Mouse (Mus musculus): Measurements from ENCODE around the gene Nbea.

Nbea gene

DNA sequence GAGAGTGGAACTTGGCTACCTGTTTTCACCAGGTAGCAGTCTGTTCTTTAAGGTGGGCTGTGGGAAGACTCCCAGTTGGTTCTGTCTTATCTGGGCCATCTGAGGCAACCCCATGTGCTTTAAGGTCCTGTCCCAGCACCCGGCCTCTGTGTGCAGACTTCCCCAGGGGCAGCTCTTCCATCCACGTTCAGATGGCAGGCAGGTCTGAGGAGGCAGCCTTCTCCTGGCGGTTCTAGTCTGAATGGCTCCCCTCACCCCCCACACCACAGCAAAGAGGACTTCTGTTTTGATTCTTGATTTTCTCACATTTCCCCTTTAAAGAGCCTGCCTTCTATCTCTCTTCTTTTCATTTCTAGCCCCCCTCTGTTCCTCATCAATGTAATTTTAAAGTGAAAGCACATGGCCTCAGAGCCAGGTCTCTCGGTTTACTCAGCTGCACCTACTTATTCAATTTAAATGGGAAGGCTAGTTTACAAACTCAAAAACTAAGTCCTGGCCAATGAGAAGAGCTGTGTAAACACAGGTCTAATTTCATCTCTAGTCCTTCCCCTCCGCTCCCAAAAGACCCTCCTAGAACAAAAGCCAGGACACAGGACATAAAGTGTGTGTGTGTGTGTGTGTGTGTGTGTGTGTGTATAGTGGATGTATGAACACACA lies 570.9 kb downstream of the Nbea start:
- in situ Hi-C loops (cut with MboI; ENCODE audit: unreplicated experiment in 2 of 2): no loop called here

DNA sequence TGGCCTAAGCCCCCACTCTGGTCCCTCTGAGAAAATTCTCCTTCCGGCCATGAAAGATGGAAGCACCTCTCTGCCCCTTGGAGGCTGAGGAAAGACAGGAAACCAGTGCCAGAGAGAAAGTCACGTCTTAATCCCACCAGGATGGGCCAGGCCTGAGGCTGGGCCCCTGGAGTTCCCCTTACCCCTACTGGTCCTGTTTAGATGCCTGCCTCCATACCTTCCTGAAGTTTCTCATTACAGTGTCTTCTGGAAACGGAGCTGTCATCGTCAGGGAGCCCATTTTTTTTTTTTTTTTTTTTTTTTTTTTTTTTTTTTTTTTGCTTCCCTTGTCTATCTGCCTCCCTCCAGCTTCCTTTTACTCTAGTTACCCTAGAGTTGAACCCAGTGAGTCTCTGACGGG lies 571.5 kb downstream of the Nbea start:
- in situ Hi-C loops (cut with MboI; ENCODE audit: unreplicated experiment in 2 of 2): no loop called here

DNA sequence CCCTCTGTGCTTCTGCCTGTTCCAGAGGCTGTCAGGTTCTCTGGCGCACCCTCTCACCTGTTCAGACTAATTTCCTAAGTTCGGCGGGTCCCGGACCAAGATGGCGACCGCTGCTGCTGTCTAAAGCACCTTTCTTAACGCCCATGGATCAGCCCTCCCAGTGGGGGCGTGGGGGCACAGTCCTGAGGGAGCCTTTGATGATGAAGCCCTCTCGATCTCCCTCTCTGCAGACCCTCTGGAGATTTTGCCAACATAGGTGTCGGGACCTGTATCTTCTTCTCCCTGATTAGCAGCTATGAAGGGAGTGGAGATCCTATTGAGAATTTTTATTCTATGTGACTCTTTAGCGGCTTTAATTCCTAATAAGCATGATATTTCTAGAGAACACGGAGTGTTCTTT lies 573.3 kb downstream of the Nbea start:
- in situ Hi-C loops (cut with MboI; ENCODE audit: unreplicated experiment in 2 of 2): no loop called here

DNA sequence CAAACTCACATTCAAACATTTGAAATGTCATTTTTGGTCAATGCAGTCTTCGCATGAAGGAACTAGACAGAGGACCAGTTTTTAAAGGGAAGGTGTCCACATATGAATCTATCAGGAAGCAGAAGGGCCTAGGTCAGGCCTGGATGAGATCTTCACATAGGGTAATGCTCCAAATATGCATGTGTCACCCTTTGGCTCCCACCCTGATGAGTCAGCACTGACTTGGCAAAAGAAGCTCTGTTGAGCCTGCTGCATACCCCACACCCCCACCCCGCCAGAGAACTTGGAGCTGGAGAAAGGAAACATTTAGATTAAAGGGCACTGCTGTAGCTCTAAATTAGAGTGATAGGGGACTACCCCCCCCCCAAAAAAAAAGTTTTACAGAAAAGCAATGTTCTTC lies 583.2 kb downstream of the Nbea start:
- in situ Hi-C loops (cut with MboI; ENCODE audit: unreplicated experiment in 2 of 2): no loop called here

DNA sequence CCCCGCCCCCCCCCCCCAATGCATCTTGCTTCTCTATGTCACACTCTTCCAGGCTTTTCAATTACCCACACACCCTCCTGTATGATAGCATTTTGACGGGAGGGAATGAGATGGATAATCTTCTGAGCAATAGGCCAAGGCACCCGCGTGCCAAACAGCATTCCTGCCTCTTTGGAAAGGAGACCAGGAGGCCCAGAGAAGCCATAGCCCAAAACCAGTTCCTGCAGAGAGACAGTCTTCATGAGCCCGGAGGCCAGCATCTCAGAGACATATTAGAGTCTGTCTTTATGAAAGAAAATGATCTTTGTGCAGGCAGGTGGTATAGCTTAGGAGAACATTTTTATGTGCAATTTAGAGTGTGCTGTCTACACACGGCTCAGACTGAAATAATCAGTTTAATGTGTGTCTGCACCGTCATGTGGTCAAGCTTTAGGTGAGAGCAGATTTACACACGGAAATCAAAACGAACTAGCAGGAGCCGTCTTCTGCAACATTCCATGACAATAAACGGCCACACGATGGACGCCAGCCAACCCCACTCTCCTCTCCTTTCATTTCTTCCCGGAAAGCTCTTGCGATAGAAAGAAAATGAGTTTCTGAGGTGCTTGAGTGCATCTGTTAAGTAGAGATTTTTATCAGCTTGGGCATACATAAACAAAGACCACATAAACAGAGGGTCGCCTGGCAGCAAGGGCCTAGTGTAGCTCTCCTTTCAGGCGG lies 584.0 kb downstream of the Nbea start:
- in situ Hi-C loops (cut with MboI; ENCODE audit: unreplicated experiment in 2 of 2): no loop called here

DNA sequence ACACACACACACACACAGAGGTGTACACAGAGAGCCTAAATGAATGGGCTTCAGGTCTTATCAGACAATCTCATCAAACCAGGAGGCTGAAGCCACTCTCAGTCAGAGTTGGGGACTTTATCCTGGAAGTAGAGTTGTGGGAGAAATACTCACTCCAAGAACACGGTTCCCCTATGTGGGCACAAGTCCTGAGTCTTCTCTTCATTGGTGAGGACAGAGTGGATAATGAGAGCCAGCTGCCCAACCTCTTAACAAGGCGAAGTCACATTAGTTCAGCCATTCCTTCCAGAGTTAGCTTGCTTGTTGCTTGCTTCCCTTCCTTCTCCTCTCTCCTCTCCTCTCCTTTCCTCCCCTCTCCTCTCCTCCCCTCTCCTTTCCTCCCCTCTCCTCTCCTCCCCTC lies 584.8 kb downstream of the Nbea start:
- in situ Hi-C loops (cut with MboI; ENCODE audit: unreplicated experiment in 2 of 2): no loop called here

DNA sequence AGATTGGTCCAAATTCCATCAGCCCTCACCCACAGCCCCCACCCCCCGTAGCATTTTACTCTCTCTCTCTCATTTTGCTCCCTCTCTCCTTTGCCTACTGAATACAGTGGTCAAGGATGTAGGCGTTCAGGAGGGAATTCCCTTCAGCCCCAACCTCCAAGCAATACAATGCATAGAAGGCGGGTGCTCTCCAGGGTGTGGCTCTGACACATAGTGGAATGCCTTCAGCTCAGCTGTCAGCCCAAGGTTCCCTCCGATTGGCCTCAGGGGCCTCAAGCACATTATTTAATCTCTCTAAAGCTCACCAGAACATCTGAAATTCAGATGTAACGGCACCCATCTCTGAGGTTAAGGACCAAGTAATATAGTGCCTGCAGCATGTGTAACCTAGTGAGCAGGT lies 590.2 kb downstream of the Nbea start:
- in situ Hi-C loops (cut with MboI; ENCODE audit: unreplicated experiment in 2 of 2): no loop called here

DNA sequence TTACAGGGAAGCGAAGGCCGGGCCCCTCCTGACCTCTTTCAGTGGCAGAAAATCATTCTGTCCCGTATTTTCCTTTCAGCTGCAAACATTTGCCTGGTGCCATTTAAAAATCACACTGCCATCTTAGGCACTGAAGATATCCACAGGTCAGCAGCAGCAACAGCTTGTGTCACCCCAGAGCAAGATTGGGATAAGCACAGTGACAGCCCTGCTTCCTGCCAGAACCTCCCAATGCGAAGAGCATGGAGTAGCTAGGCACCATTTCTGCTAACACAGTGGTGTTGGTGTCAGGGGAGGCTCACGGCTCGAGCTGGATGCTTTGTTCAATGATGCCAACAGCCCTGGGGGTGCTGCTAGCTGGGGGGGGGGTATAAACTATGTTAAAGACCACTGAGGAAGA lies 592.8 kb downstream of the Nbea start:
- in situ Hi-C loops (cut with MboI; ENCODE audit: unreplicated experiment in 2 of 2): no loop called here

DNA sequence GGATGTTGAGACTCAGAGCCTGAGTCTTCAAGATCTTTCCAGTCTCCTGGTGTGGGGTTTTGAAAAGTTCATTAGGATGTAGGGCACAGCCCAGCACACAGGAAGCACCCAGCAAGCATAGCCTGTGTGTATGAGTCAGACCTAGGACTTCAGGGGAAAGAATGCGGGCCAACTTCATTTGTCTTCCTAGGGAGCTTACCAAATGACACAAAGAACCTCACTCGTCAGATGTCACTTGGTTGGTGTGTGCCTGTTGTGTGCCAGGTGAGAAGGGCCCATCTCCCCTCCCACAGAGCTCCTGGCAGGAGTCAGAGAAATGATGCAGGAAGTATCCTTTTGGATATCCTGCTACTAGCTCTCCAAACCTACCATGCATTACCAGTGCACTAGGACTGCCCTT lies 593.2 kb downstream of the Nbea start:
- in situ Hi-C loops (cut with MboI; ENCODE audit: unreplicated experiment in 2 of 2): no loop called here

DNA sequence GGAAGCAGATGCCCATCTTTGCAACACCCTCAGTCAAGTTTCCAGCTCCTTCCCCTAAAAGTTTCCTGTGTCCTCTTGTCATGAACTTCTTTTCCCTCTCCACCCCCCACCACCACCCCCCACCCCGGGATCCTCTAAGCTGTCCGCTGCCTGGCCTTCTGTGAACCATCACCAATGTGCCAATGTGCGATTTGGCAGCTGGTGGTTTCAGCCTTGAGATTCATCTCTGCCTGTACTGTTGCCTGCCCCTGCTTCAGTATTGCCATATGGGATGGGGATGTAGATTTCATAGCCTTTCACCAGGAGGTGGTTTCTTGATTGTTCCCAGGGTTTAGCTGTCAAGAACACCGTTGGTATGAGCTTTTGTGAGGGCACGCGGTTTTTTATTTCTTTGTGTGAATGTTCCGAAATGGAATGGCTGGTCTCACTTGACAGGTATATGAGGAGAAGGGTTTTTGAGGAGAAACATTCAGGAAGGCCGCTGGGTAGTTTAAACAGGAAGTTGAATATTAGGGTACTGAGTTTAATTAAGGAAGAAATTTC lies 594.0 kb downstream of the Nbea start:
- in situ Hi-C loops (cut with MboI; ENCODE audit: unreplicated experiment in 2 of 2): no loop called here

DNA sequence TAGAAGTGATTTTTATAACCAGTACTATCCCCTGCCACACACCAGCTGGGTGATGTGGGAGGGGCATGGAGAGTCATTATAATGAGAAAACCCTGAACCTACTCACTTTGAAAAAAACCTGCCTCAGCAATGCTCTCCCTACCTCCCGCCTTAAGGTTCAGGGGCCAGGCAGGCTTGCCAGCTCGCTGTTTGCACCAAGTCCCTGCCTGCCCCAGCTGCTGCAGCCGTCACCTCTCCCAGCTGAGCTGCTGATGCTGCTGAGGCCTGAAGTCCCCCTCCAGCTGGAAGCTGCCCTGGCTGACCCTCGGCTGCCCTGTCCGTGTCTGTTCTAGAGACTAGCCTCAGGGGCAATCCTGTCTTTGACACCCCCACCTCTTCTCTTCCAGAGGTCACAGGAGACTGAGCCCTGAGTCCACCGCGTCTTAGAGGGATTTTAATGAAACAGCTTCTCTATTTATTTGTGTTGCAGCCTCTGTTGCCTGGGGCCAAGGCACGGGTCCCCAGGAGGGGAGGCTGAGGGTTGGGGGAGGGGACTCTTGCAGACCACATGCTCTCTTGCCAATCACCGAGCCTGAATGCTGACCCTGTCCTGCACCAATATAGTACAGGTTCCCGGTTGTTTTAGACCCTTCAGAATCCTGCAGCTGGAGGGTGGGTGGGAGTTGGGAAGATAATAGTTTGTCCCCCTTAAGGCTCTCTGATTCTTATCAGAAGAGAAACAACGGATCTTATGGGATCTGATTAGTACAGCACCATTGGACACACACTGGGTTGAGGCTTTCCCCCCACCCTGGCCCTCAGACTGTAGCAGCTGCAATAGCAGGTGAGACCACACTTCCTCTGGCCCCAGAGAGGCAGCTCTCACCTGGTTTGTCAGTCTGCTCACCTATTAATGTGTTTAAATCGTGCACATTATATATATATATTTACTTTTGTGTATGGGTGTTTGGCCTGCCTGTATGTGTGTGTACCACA lies 595.2 kb downstream of the Nbea start:
- in situ Hi-C loops (cut with MboI; ENCODE audit: unreplicated experiment in 2 of 2): no loop called here

DNA sequence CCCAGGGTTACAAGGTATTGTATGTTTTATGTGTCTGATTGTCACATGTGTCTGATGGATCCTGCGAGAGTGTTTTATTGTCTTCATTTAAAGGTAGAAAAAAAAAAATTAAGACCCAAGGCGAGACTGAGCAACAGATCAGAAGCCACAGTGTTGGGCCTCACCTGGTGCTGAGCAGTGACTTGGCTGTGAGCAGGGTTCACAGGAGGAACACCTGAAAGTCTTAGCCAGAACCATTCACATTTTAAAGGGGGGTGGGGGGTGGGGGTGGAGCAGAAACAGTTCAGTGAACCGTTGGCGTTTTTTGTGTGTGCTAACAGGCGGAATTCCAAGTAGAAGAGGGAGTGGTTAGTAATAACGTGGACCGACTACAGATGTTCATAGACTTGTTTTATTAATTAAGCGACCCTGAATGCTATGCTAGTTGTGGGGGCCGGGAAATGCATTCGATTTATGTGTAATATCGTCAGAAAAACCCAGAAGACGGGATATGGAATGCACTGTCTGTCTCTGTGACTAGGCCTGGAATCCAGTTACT lies 596.0 kb downstream of the Nbea start:
- in situ Hi-C loops (cut with MboI; ENCODE audit: unreplicated experiment in 2 of 2): no loop called here

Data from v-Abl transformed pro-B cells (cell line).